Mouse (Mus musculus): ENCODE measurements around the gene Slc52a3. TPM values are rescaled to one million over a fixed set of nuclear protein-coding genes. Genes with fewer than 3 reads are reported as not detected.

Slc52a3 gene
- total RNA-seq (2021): 1 to 10 TPM; 3.1 TPM
- long read RNA-seq, partial matches to known transcripts: 0 of 2 reads
- long read RNA-seq, other reads (novel, unspliced or antisense): 0 of 2 reads

GRCm38 (mm10) chr2:151996229-151997189, at the start of gene Slc52a3:
Gene Slc52a3, plus strand, starts transcription at chr2:151996511.
- peak; percentile 88 to 90 for DNase-seq (ENCODE audit: low spot score in 2 of 2)

- no peak for DNase-seq (ENCODE audit: low spot score in 2 of 2)
Measured at GRCm38 (mm10) chr2:151947617-151948016, 48.7 kb upstream of the Slc52a3 start.

GRCm38 (mm10) chr2:151948311-151948710, 48.0 kb upstream of the Slc52a3 start:
- no peak for DNase-seq (ENCODE audit: low spot score in 2 of 2)

- peak in 1 of 2 experiments; percentile 26 for DNase-seq (ENCODE audit: low spot score in 2 of 2)
Measured at GRCm38 (mm10) chr2:151949082-151949774, 47.1 kb upstream of the Slc52a3 start.

- no peak for DNase-seq (ENCODE audit: low spot score in 2 of 2)
Measured at GRCm38 (mm10) chr2:151953665-151954064, 42.6 kb upstream of the Slc52a3 start.

GRCm38 (mm10) chr2:151956500-151957137, 39.7 kb upstream of the Slc52a3 start:
- peak in 1 of 2 experiments; percentile 24 for DNase-seq (ENCODE audit: low spot score in 2 of 2)

GRCm38 (mm10) chr2:151959274-151959673, 37.0 kb upstream of the Slc52a3 start:
- DNase-seq (ENCODE audit: low spot score in 2 of 2): no peak

GRCm38 (mm10) chr2:151961284-151962196, 34.8 kb upstream of the Slc52a3 start:
- DNase-seq (ENCODE audit: low spot score in 2 of 2): no peak

- DNase-seq (ENCODE audit: low spot score in 2 of 2): peak; percentile 67 to 71
Measured at GRCm38 (mm10) chr2:151962474-151962873, 33.8 kb upstream of the Slc52a3 start.

- no peak for DNase-seq (ENCODE audit: low spot score in 2 of 2)
Measured at GRCm38 (mm10) chr2:151963319-151963718, 33.0 kb upstream of the Slc52a3 start.

GRCm38 (mm10) chr2:151964052-151964451, 32.3 kb upstream of the Slc52a3 start:
- DNase-seq (ENCODE audit: low spot score in 2 of 2): peak in 1 of 2 experiments; percentile 22

GRCm38 (mm10) chr2:151967176-151967750, 29.0 kb upstream of the Slc52a3 start:
- peak in 1 of 2 experiments; percentile 47 for DNase-seq (ENCODE audit: low spot score in 2 of 2)

- no peak for DNase-seq (ENCODE audit: low spot score in 2 of 2)
Measured at GRCm38 (mm10) chr2:151967792-151968191, 28.5 kb upstream of the Slc52a3 start.

GRCm38 (mm10) chr2:151968451-151968850, 27.9 kb upstream of the Slc52a3 start:
- DNase-seq (ENCODE audit: low spot score in 2 of 2): peak in 1 of 2 experiments; percentile 21

- peak in 1 of 2 experiments; percentile 16 for DNase-seq (ENCODE audit: low spot score in 2 of 2)
Measured at GRCm38 (mm10) chr2:151968986-151969385, 27.3 kb upstream of the Slc52a3 start.

GRCm38 (mm10) chr2:151969396-151969795, 26.9 kb upstream of the Slc52a3 start:
- no peak for DNase-seq (ENCODE audit: low spot score in 2 of 2)

- peak; percentile 69 to 80 for DNase-seq (ENCODE audit: low spot score in 2 of 2)
Measured at GRCm38 (mm10) chr2:151970191-151971172, 25.8 kb upstream of the Slc52a3 start.

GRCm38 (mm10) chr2:151971748-151972147, 24.6 kb upstream of the Slc52a3 start:
- no peak for DNase-seq (ENCODE audit: low spot score in 2 of 2)

Data from layer of hippocampus, postnatal 10 days (tissue).